Mouse (Mus musculus): ENCODE measurements at regions not wholly inside any gene's neighbourhood (a gene's known extent, or its start where the extent isn't known, plus 50 kb on each side); places are given as distances from the start of the nearest gene placed in this dataset.

DNA sequence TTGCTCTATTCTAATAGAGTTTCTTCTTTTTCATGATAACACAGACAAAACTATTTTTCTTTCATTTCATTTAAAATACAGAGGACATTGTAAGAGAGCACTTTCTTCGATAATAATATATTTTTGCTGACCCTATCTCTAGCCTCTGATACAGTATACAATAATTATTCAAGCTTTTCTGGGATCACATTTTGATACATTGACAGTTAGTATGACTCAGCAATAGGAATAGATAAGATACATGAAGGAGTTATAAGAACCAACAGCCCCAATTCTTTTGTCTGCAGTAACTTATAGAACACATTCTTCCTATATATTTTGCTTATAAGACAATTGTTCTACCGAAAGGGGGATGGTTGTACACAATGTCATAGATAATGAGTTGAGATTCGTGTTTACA is 665.3 kb downstream of the Serpinb8 start:
- no peak for TF ChIP-seq CTCF (IDR thresholded peaks at IDR 0.05; ENCODE audit: low read depth)
- no peak for TF ChIP-seq EP300 (IDR thresholded peaks at IDR 0.05; ENCODE audit: low read depth)
